Mouse (Mus musculus) embryonic facial prominence, embryonic 11.5 days (tissue): ENCODE results near the gene Dspp. TPM values are rescaled to one million over a fixed set of nuclear protein-coding genes. Genes with fewer than 3 reads are reported as not detected.

Experiments
- ATAC-seq: fragments of 200-750 bp; cut with Nextera tagmentation; replicated peaks from 2 replicates; pipeline ENCODE4 v1.8.0; 2017; ENCODE audit warnings: low read depth; ENCODE audit not compliant: insufficient number of reproducible peaks, low FRiP score, low TSS enrichment
- DNase-seq: peaks from one replicate; pipeline ENCODE4 v3.0.0-alpha.2; 2015; ENCODE audit warnings: low spot score
- H3K27ac ChIP-seq: fragments of 300-500 bp; sonication (generic); replicated peaks from 2 replicates; pipeline ENCODE4 v1.5.1; 2014; ENCODE audit warnings: mild to moderate bottlenecking, low read depth, low read length, control low read depth
- H3K27me3 ChIP-seq: fragments of 300-500 bp; sonication (generic); 2 replicates; pipeline ENCODE4 v1.6.1; 2014; ENCODE audit warnings: mild to moderate bottlenecking, low read length, moderate library complexity, mixed read lengths; ENCODE audit not compliant: control insufficient read depth, insufficient read depth
- H3K36me3 ChIP-seq: fragments of 300-500 bp; sonication (generic); replicated peaks from 2 replicates; pipeline ENCODE4 v1.6.1; 2014; ENCODE audit warnings: low read depth, mild to moderate bottlenecking, low read length, moderate library complexity, mixed read lengths; ENCODE audit not compliant: control insufficient read depth, insufficient read depth
- H3K4me1 ChIP-seq: fragments of 300-500 bp; sonication (generic); 2 replicates; pipeline ENCODE4 v1.6.1; 2014; ENCODE audit warnings: low read length, mixed read lengths; ENCODE audit not compliant: control insufficient read depth, insufficient read depth
- H3K4me2 ChIP-seq: fragments of 300-500 bp; sonication (generic); 2 replicates; pipeline ENCODE4 v1.6.1; 2014; ENCODE audit warnings: low read depth, mild to moderate bottlenecking, control low read depth, low read length, moderate library complexity
- H3K4me3 ChIP-seq: fragments of 300-500 bp; sonication (generic); 2 replicates; pipeline ENCODE4 v1.5.1; 2014; ENCODE audit warnings: low read depth, low read length, control low read depth
- H3K9ac ChIP-seq: fragments of 300-500 bp; sonication (generic); replicated peaks from 2 replicates; pipeline ENCODE4 v1.6.1; 2014; ENCODE audit warnings: mild to moderate bottlenecking, control low read depth, low read length
- H3K9me3 ChIP-seq: fragments of 300-500 bp; sonication (generic); replicated peaks from 2 replicates; pipeline ENCODE4 v1.6.1; 2016; ENCODE audit warnings: mild to moderate bottlenecking, low read length, inconsistent platforms, mixed read lengths; ENCODE audit not compliant: control insufficient read depth
- WGBS: fragments of 180-500 bp; shearing (Covaris S2); extraction: QIAGEN DNeasy Blood & Tissue Kit; methylation state at CpG from one replicate; pipeline ENCODE4 v1.1.7; 2014; 5-methylcytosine and 5-hydroxymethylcytosine counted together
- polyA plus RNA-seq: library from polyadenylated mRNA; unstranded; fragments of >200 nt; fragmentation: Nextera tagmentation; extraction: Ambion mirVana; gene quantifications from 2 replicates; pipeline ENCODE4 v1.2.1, GENCODE M21; 2014

The Dspp gene
- not detected in 2 replicates for polyA plus RNA-seq

GRCm38 (mm10) chr5:104170412-104170811 is at the start of gene Dspp:
Gene Dspp (plus strand): TSS chr5:104170712.
- no peaks in the 10 kb centered on the region for H3K4me1 ChIP-seq
- H3K36me3 ChIP-seq, result no peaks in the 10 kb centered on the region
- 88% methylated on average over 7 of the region's 7 CpGs for WGBS
- DNase-seq, result no peak
- H3K4me3 ChIP-seq, result no peak within 1 kb of the TSS
- no peaks in the 10 kb centered on the region for H3K9me3 ChIP-seq
- no peak within 1 kb of the TSS for H3K27ac ChIP-seq
- no peak for ATAC-seq
- H3K4me2 ChIP-seq, result no peak within 1 kb of the TSS
- no peaks in the 10 kb centered on the region for H3K27me3 ChIP-seq
- H3K9ac ChIP-seq, result no peak within 1 kb of the TSS

GRCm38 (mm10) chr5:104124016-104124658 is 46.4 kb upstream of the Dspp start:
- H3K9ac ChIP-seq, result no peak overlapping the region
- WGBS, result 90% methylated on average over 6 of the region's 6 CpGs
- ATAC-seq, result no peak

GRCm38 (mm10) chr5:104126561-104127320 is 43.8 kb upstream of the Dspp start:
- Histone ChIP-seq H3K4me2 (no peak overlapping the region), H3K27me3 (no peaks in the 10 kb centered on the region)
- WGBS, result 90% methylated on average over 12 of the region's 12 CpGs

More at GRCm38 (mm10) chr5:104124016-104124658, 46.4 kb upstream of the Dspp start:
- Histone ChIP-seq H3K4me2 (no peak overlapping the region), H3K4me1 (no peaks in the 10 kb centered on the region), H3K36me3 (no peaks in the 10 kb centered on the region), H3K9me3 (no peaks in the 10 kb centered on the region), H3K27ac (no peak overlapping the region), H3K4me3 (no peak overlapping the region), H3K27me3 (no peaks in the 10 kb centered on the region)
- no peak for DNase-seq

DNA sequence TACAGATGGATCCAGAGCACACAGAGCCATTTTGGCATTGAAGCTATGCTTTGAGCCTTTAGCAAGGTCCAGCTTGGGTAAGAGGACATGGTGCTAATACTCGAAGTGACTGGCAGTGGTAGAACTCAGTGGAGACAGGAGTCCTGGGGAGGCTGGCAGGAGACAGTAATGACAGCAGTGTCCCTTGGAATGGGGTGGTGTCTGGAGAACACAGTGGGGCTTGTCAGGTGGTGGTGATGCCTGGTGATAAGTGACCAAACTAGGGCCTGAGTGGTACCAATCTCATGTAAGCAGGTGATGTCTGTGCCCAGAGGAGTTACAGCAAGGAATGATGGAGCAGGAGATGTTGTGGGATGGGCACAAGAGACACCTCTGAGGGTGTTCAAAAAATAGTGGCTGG is 43.2 kb upstream of the Dspp start:
- Histone ChIP-seq H3K9me3 (no peaks in the 10 kb centered on the region), H3K27ac (no peak overlapping the region), H3K9ac (no peak overlapping the region), H3K36me3 (no peaks in the 10 kb centered on the region), H3K4me1 (no peaks in the 10 kb centered on the region), H3K4me2 (no peak overlapping the region), H3K27me3 (no peaks in the 10 kb centered on the region), H3K4me3 (no peak overlapping the region)
- no peak for ATAC-seq
- DNase-seq, result no peak
- 80% methylated on average over 1 of the region's 1 CpGs for WGBS

More at GRCm38 (mm10) chr5:104126561-104127320, 43.8 kb upstream of the Dspp start:
- Histone ChIP-seq H3K36me3 (no peaks in the 10 kb centered on the region), H3K9me3 (no peaks in the 10 kb centered on the region), H3K9ac (no peak overlapping the region), H3K4me3 (no peak overlapping the region), H3K27ac (no peak overlapping the region), H3K4me1 (no peaks in the 10 kb centered on the region)
- ATAC-seq (no peak), DNase-seq (no peak)

DNA sequence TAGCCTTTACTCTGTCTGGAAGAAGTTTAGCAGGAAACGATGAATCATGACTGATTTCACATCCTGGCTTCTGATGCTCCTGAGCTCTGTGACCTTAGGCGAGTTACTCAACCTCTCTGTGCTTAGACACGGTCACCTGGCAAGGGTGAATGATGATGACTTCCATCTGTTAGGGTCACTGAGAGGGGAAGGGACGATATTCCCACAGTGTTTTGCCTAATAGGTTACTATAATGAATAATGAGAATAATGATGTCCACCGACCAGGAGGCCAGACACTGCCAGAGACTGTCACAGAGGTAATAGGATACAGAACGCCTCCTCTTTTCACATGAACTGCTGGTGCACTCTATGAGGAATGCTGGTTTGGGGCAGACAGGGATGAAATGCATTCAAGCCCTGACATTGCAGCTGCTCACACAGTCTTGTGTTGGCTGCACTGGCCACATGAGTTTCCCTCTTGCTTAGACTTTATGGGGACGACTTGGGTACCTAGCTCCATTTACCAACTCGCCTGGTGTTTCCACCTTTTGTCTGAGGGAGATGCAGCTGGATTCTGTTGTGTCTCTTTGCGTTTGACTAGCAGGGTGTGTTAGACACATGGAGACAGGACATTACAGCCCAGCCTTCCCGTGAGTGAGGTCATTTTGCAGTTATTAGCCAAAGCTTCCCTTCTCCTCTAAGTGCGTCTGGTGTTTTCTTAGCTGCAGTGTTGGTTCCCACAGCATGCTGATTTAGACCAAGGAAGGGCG is 42.1 kb upstream of the Dspp start:
- Histone ChIP-seq H3K9ac (no peak overlapping the region), H3K4me1 (no peaks in the 10 kb centered on the region), H3K9me3 (no peaks in the 10 kb centered on the region), H3K4me2 (no peak overlapping the region), H3K27me3 (no peaks in the 10 kb centered on the region), H3K27ac (no peak overlapping the region), H3K36me3 (no peaks in the 10 kb centered on the region), H3K4me3 (no peak overlapping the region)
- ATAC-seq, result peak; percentile 51; the same call in 1 of the 2 replicates
- WGBS, result 39% methylated on average over 12 of the region's 12 CpGs
- DNase-seq, result peak; percentile 53

DNA sequence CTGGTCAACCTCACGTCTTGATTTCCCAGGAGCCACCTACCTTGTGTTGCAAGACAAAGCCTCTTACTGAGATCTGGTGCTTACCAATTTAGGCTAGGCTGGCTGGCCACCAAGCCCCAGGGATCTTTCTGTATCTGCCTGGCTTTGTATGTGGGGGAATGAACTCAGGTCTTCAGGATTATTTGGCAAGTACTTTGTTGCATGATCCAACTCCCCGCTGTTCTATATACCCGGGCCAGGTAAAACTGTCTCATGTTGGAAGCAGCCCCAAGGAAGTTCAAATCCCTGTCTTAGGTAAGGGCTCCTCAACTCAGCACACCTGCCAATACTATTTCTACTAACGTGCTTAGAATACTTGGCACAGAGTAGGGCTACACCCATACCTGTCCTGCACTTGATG is 39.6 kb upstream of the Dspp start:
- Histone ChIP-seq H3K4me2 (no peak overlapping the region), H3K9ac (no peak overlapping the region), H3K27ac (no peak overlapping the region), H3K4me1 (no peaks in the 10 kb centered on the region), H3K4me3 (no peak overlapping the region), H3K9me3 (no peaks in the 10 kb centered on the region), H3K27me3 (no peaks in the 10 kb centered on the region), H3K36me3 (no peaks in the 10 kb centered on the region)
- ATAC-seq (no peak), DNase-seq (no peak)
- WGBS, result 93% methylated on average over 4 of the region's 4 CpGs

DNA sequence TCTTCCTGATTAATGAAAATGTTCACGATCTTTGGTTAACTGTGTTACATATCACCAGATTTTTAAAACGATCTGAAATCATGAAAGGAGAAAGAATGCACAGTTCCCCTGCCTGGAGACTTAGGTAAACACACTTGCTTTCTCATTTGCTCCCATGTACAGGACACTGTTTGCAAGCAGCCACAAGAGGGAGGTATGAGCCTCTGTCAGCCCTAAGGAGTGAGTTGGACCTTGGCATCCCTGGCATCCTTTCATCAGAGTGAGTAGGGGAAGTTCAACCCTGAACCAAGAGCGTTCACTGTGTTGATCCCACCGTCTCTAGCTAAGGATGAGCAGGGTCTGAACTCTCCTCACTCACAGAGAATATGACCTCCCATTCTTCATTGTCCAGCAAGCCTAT is 39.0 kb upstream of the Dspp start:
- Histone ChIP-seq H3K9ac (no peak overlapping the region), H3K27ac (no peak overlapping the region), H3K4me2 (no peak overlapping the region), H3K4me1 (no peaks in the 10 kb centered on the region), H3K27me3 (no peaks in the 10 kb centered on the region), H3K4me3 (no peak overlapping the region), H3K9me3 (no peaks in the 10 kb centered on the region), H3K36me3 (no peaks in the 10 kb centered on the region)
- DNase-seq (no peak), ATAC-seq (no peak)
- WGBS, result 62% methylated on average over 4 of the region's 4 CpGs

DNA sequence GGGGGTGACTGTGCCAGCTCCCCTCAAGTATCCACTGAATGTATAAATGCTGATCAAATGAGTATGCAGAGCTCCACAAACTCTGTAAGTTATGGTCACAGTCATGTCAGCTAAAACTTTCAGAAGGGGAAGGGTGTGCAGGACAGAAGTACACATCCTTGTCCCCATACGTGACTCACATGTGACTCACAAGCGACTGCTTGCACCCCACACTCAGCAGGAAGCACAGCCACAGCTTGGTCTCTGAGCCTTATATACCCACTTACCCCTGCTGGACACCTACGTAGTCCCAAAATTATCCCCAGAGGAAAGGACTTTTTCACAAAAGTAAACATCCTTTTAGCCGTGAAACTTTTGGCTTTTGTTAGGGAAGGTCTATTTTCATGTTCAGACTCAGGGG is 36.8 kb upstream of the Dspp start:
- H3K27me3 ChIP-seq, result no peaks in the 10 kb centered on the region
- H3K9me3 ChIP-seq, result no peaks in the 10 kb centered on the region
- no peaks in the 10 kb centered on the region for H3K36me3 ChIP-seq
- no peak for DNase-seq
- H3K4me1 ChIP-seq, result no peaks in the 10 kb centered on the region
- no peak overlapping the region for H3K9ac ChIP-seq
- no peak overlapping the region for H3K4me2 ChIP-seq
- H3K27ac ChIP-seq, result no peak overlapping the region
- H3K4me3 ChIP-seq, result no peak overlapping the region
- no peak for ATAC-seq
- 74% methylated on average over 4 of the region's 4 CpGs for WGBS
